Mouse (Mus musculus): ENCODE measurements at regions not wholly inside any gene's neighbourhood (a gene's known extent, or its start where the extent isn't known, plus 50 kb on each side); places are given as distances from the start of the nearest gene placed in this dataset.

DNA sequence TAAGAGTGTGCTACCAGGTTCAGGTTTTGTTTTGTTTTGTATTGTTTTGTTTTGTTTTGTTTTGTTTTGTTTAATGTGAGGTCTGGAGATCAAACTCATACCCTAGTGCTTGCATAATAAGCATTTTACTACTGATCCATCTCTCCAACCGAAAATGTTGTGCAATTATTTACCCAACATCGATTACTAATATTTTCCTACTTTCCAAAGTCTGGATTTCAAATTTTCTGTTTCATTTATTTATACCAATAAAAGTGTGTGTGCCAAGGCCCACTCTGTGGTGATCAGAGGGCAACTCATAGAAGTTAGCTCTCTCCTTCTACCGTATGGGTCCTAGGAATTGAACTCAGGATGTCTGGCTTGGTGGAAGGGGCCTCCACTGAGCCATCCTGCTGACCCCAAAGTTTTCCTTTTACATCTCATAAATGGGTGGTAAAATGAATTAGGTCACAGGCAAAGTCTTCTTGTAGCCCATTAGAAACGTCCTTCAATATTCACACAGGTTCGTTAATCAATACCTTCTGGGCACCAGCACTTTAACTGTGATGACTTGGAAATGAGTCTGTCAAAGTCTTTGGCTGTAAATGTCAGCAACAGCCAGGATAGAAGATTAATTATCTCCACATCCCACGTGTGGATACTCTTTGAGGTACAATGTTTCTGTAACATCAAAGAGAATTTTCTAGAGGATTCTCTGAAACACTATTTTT lies 158.9 kb upstream of the Mgat5 start:
- TF ChIP-seq CTCF (IDR thresholded peaks at IDR 0.05) (no peak), POLR2A (IDR thresholded peaks at IDR 0.05; ENCODE audit: insufficient read depth, low read depth, low read length) (no peak)
